Mouse (Mus musculus) CH12.LX (cell line): ENCODE data around the gene Gsto1. TPM values are rescaled to one million over a fixed set of nuclear protein-coding genes. Genes with fewer than 3 reads are reported as not detected.
A peak's percentile ranks its signal among the peaks of the same experiment; 100 is the strongest.

Experiments used
- DNase-seq: peaks from one replicate; pipeline ENCODE4 v3.0.0-alpha.2; 2013; ENCODE audit errors: extremely low read depth
- H3K27ac ChIP-seq: 2 replicates; pipeline ENCODE4 v1.5.1; 2012; ENCODE audit warnings: low read depth, mild to moderate bottlenecking, control low read depth, moderate library complexity; ENCODE audit not compliant: insufficient read depth
- H3K27me3 ChIP-seq: replicated peaks from 2 replicates; pipeline ENCODE3; 2012; ENCODE audit warnings: inconsistent platforms
- H3K36me3 ChIP-seq, 2 experiments: replicated peaks in 1 of 2; 2 replicates each; pipeline versions ENCODE3 to v1.6.1; 2012; ENCODE audit warnings: inconsistent platforms in 1 of 2, low read length in 1 of 2, mild to moderate bottlenecking in 1 of 2, mixed read lengths in 1 of 2, moderate library complexity in 1 of 2; ENCODE audit not compliant: control insufficient read depth in 1 of 2, insufficient read depth in 1 of 2
- H3K4me1 ChIP-seq, 2 experiments: 2 replicates each; pipeline ENCODE4 v1.6.1; 2012; ENCODE audit warnings: inconsistent platforms in 1 of 2, moderate library complexity in 1 of 2; ENCODE audit not compliant: insufficient read depth in 2 of 2, control insufficient read depth in 1 of 2
- H3K4me2 ChIP-seq: 2 replicates; pipeline ENCODE4 v1.6.1; 2012; ENCODE audit warnings: low read depth, mild to moderate bottlenecking, control low read depth; ENCODE audit not compliant: poor library complexity, insufficient read depth, severe bottlenecking
- H3K4me3 ChIP-seq, 3 experiments: fragments of 150-350 bp in 1 of 3; sonication (generic) in 1 of 3; replicated peaks in 1 of 3; 2 replicates each; pipeline versions ENCODE3 to v1.5.1; 2011 to 2012; ENCODE audit warnings: low read depth in 2 of 3, low read length in 2 of 3, mild to moderate bottlenecking in 2 of 3, moderate library complexity in 2 of 3, control low read depth in 1 of 3, improper control_type of control experiment in 1 of 3, inconsistent platforms in 1 of 3, mixed read lengths in 1 of 3; ENCODE audit not compliant: poor library complexity in 1 of 3
- H3K79me2 ChIP-seq: replicated peaks from 2 replicates; pipeline ENCODE4 v1.6.1; 2012; ENCODE audit warnings: mild to moderate bottlenecking, moderate library complexity; ENCODE audit not compliant: control insufficient read depth, poor library complexity, insufficient read depth, severe bottlenecking; ENCODE audit errors: extremely low read depth
- H3K9ac ChIP-seq: 2 replicates; pipeline ENCODE4 v1.6.1; 2012; ENCODE audit warnings: low read depth, mild to moderate bottlenecking, control low read depth, moderate library complexity; ENCODE audit not compliant: insufficient read depth
- H3K9me3 ChIP-seq: replicated peaks from 2 replicates; pipeline ENCODE3; 2012; ENCODE audit warnings: low read length, inconsistent platforms, mixed read lengths
- CHD2 ChIP-seq: IDR thresholded peaks from 2 replicates; pipeline ENCODE4 v1.6.1; 2011; ENCODE audit warnings: low read length, improper control_type of control experiment
- ELF1 ChIP-seq: IDR thresholded peaks from 2 replicates; pipeline ENCODE4 v1.6.1; 2014; ENCODE audit warnings: low read depth, mild to moderate bottlenecking, inconsistent platforms, low read length, improper control_type of control experiment
- ETS1 ChIP-seq: conservative IDR thresholded peaks from 2 replicates; pipeline ENCODE4 v1.6.1; 2012; ENCODE audit warnings: low read depth, mild to moderate bottlenecking, inconsistent platforms, low read length, improper control_type of control experiment, moderate library complexity
- GABPA ChIP-seq: IDR thresholded peaks from 2 replicates; pipeline ENCODE4 v1.6.1; 2012; ENCODE audit warnings: low read depth, low read length, improper control_type of control experiment, inconsistent platforms; ENCODE audit not compliant: insufficient replicate concordance
- HCFC1 ChIP-seq: IDR thresholded peaks from 2 replicates; pipeline ENCODE4 v1.6.1; 2012; ENCODE audit warnings: low read depth, mild to moderate bottlenecking, inconsistent platforms, low read length, improper control_type of control experiment
- JUND ChIP-seq: conservative IDR thresholded peaks from 2 replicates; pipeline ENCODE4 v1.6.1; 2011; ENCODE audit warnings: low read depth, low read length, improper control_type of control experiment
- KAT2A ChIP-seq: IDR thresholded peaks from 2 replicates; pipeline ENCODE4 v1.6.1; 2012; ENCODE audit warnings: low read length, improper control_type of control experiment, inconsistent platforms; ENCODE audit not compliant: insufficient replicate concordance
- MAFK ChIP-seq: IDR thresholded peaks from 2 replicates; pipeline ENCODE4 v1.6.1; 2011; ENCODE audit warnings: low read length, improper control_type of control experiment; ENCODE audit not compliant: insufficient replicate concordance
- MAZ ChIP-seq: IDR thresholded peaks from 2 replicates; pipeline ENCODE4 v1.6.1; 2012; ENCODE audit warnings: low read depth, mild to moderate bottlenecking, inconsistent platforms, low read length, improper control_type of control experiment, moderate library complexity
- MEF2A ChIP-seq: IDR thresholded peaks from 2 replicates; pipeline ENCODE4 v1.6.1; 2014; ENCODE audit warnings: low read depth, mild to moderate bottlenecking, inconsistent platforms, low read length, improper control_type of control experiment, borderline replicate concordance
- MXI1 ChIP-seq: IDR thresholded peaks from 2 replicates; pipeline ENCODE4 v1.6.1; 2011; ENCODE audit warnings: mild to moderate bottlenecking, low read depth, low read length, improper control_type of control experiment
- MYC ChIP-seq: IDR thresholded peaks from 2 replicates; pipeline ENCODE4 v1.6.1; 2011; ENCODE audit warnings: low read depth, mild to moderate bottlenecking, improper control_type of control experiment, low read length
- NELFE ChIP-seq: IDR thresholded peaks from 2 replicates; pipeline ENCODE4 v1.6.1; 2011; ENCODE audit warnings: low read depth, low read length, improper control_type of control experiment
- PAX5 ChIP-seq: IDR thresholded peaks from 2 replicates; pipeline ENCODE4 v1.6.1; 2012; ENCODE audit warnings: low read length, inconsistent platforms, mixed read lengths
- RCOR1 ChIP-seq: conservative IDR thresholded peaks from 2 replicates; pipeline ENCODE4 v1.6.1; 2012; ENCODE audit warnings: low read depth, mild to moderate bottlenecking, inconsistent platforms, low read length, improper control_type of control experiment
- TBP ChIP-seq: conservative IDR thresholded peaks from 2 replicates; pipeline ENCODE4 v1.6.1; 2011; ENCODE audit warnings: low read depth, low read length, improper control_type of control experiment
- TCF12 ChIP-seq: IDR thresholded peaks from 2 replicates; pipeline ENCODE4 v1.6.1; 2014; ENCODE audit warnings: low read depth, mild to moderate bottlenecking, inconsistent platforms, low read length, improper control_type of control experiment
- USF2 ChIP-seq: conservative IDR thresholded peaks from 2 replicates; pipeline ENCODE4 v1.6.1; 2011; ENCODE audit warnings: low read depth, low read length, improper control_type of control experiment
- ZC3H11A ChIP-seq: IDR thresholded peaks from 2 replicates; pipeline ENCODE4 v1.6.1; 2012; ENCODE audit warnings: low read depth, mild to moderate bottlenecking, inconsistent platforms, low read length, improper control_type of control experiment
- ZKSCAN1 ChIP-seq: IDR thresholded peaks from 2 replicates; pipeline ENCODE4 v1.6.1; 2012; ENCODE audit warnings: low read depth, inconsistent platforms, low read length, improper control_type of control experiment, borderline replicate concordance
- dilution Hi-C: fragments of 300-500 bp; cut with MboI; formaldehyde crosslinking; loops from 2 replicates; pipeline ENCODE4 v1.14.3; 2020; ENCODE audit warnings: low sequenced_read_pairs; ENCODE audit not compliant: extremely low pct_unique_long_range_greater_than_20kb, extremely low pct_ligation_motif_present
- in situ Hi-C: fragments of 300-500 bp; cut with MboI; formaldehyde crosslinking; loops from 3 replicates; pipeline ENCODE4 v1.14.3; 2019; ENCODE audit warnings: low sequenced_read_pairs, low pct_ligation_motif_present, low pct_unique_long_range_greater_than_20kb, mixed read lengths
- polyA plus RNA-seq: library from polyadenylated mRNA; unstranded; fragments of >175 nt; gene quantifications from 2 replicates; pipeline ENCODE4 v1.2.1, GENCODE M21; 2012; ENCODE audit warnings: low read depth; ENCODE audit not compliant: insufficient read length
- total RNA-seq, 2 experiments: library from RNA; depleted of rRNA; stranded (reverse); fragments of 300-350 nt in 1 of 2; fragments of >200 nt in 1 of 2; gene quantifications; 2 replicates each; pipeline ENCODE4 v1.2.3; 2012 to 2014

Gene Gsto1
- total and polyA plus RNA-seq, 3 experiments: 86.5 to 113 (median 111) TPM

DNA sequence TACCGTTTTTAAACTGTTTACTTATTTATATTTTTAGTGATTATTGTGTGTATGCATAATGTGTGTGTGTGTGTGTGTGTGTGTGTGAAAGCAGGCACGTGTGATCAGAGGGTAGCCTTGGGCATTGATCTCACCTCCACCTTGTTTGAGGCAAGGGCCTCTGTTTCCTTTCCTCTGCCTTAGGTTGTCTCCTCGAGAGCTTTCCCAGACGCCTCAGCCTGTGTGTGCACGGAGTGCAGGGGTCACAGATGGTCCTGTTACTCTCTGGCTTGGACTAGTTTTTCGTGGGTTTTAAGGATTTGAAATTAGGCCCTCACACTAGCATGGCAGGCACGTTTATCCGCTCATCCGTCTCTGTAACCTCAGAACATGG is 28.1 kb downstream of the Gsto1 start:
- Histone ChIP-seq H3K79me2 (no peaks in the 10 kb centered on the region), H3K4me2 (no peak overlapping the region), H3K36me3 (peaks cover 0 to 4% of the 10 kb centered on the region in 2 experiments), H3K4me1 (peaks cover 3 to 35% of the 10 kb centered on the region in 2 experiments; a peak in 3 of 4 replicates), H3K4me3 (no peak overlapping the region), H3K9me3 (no peaks in the 10 kb centered on the region), H3K27me3 (peaks cover 1% of the 10 kb centered on the region), H3K27ac (no peak overlapping the region), H3K9ac (no peak overlapping the region)
- TF ChIP-seq USF2: no peak
- dilution Hi-C loops: no loop called here
- in situ Hi-C loops: loop anchor here (5.0 kb wide), 1 partner anchor 49 kb away; no protein-coding TSS in a partner anchor
- no peak for DNase-seq

DNA sequence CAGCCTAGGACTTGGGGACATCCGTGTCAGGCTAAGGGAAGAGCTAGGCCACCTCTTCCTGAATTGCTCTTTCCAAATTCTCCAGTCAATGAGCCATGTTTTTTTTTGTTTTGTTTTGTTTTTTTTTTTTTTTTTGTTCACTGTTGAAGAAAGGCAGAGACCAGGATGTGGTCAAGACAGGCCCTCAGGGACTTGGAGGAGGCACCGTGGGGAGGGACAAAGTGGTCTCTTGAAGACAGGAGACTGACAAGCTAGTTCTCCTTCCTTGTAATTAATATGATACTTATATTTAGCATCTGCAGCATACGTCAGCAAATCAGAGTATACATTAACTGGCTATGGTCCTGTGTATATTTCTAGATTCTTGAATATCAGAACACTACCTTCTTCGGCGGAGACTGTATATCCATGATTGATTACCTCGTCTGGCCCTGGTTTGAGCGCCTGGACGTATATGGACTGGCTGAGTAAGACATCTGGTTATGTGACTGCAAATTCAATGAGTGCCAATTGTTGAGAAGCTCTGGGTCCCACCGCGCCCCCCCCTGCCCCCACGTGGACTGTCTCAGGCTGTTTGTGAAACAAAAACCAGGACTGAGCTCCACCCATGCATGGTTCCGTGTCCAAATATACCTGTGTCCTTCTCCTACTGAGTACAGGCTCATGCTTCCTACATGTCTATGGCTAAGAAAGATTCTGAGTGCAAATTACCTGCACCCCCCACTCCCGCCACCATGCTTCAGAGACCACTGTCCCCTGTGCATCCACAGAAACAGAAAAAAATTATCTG is 29.7 kb downstream of the Gsto1 start:
- dilution Hi-C loops (no loop called here), in situ Hi-C loops (loop anchor here (5.0 kb wide), 1 partner anchor 48 kb away; no protein-coding TSS in a partner anchor)
- Histone ChIP-seq H3K27ac (no peak overlapping the region), H3K4me1 (peaks cover 3 to 41% of the 10 kb centered on the region in 2 experiments; a peak in 3 of 4 replicates), H3K9ac (no peak overlapping the region), H3K9me3 (no peaks in the 10 kb centered on the region), H3K4me3 (no peak overlapping the region), H3K4me2 (no peak overlapping the region), H3K27me3 (no peaks in the 10 kb centered on the region), H3K79me2 (no peaks in the 10 kb centered on the region), H3K36me3 (peaks cover 0 to 6% of the 10 kb centered on the region in 2 experiments)
- no peak for DNase-seq
- TF ChIP-seq ETS1: no peak
- no peak for TF ChIP-seq NELFE
- TF ChIP-seq MEF2A: no peak
- no peak for TF ChIP-seq PAX5
- TF ChIP-seq CHD2: no peak
- TF ChIP-seq TBP: no peak
- TF ChIP-seq USF2: no peak
- TF ChIP-seq MYC: 0 out of 2 replicates have a peak, but pooled peaks have one; percentile 39

DNA sequence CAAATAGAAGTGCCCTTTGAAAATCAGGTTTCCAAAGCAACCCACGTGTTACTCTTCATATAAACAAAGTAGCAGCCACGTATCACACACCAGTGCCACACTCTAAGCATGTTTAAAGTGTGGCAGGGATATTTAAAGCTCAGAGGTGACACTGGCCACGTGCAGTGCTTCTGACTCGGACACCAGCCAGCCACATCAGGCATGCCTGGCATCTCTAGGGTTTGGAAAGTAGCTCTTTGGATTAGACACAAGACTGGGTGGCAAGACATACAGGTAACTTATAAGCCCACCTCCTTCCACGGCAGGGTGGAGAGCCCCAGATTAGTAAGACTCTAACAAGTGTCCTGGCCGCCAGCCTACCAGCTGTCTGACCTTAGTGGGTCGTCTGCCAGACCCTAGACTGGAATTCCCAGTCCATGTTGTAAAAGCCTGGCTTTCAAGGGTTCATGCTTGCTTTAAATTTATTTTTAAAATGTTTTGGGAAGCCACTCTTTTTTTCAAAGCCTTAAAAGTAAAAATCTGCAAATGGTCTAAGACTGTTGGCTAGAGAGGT is 30.5 kb downstream of the Gsto1 start:
- H3K79me2 ChIP-seq: no peaks in the 10 kb centered on the region
- no peaks in the 10 kb centered on the region for H3K9me3 ChIP-seq
- TF ChIP-seq JUND (no peak), KAT2A (no peak), ZC3H11A (no peak), MYC (no peak), MAFK (no peak), MXI1 (no peak), ZKSCAN1 (no peak), ELF1 (no peak), MAZ (no peak), HCFC1 (no peak), GABPA (no peak), TCF12 (no peak), RCOR1 (no peak)
- DNase-seq: no peak
- peaks cover 0 to 6% of the 10 kb centered on the region in 2 experiments for H3K36me3 ChIP-seq
- no peak overlapping the region for H3K9ac ChIP-seq
- dilution Hi-C loops (no loop called here), in situ Hi-C loops (no loop called here)
- H3K4me2 ChIP-seq: no peak overlapping the region
- H3K27me3 ChIP-seq: no peaks in the 10 kb centered on the region
- H3K4me1 ChIP-seq: peaks cover 6 to 42% of the 10 kb centered on the region in 2 experiments
- H3K4me3 ChIP-seq: no peak overlapping the region
- no peak overlapping the region for H3K27ac ChIP-seq
